Mouse (Mus musculus): ENCODE measurements at regions not wholly inside any gene's neighbourhood (a gene's known extent, or its start where the extent isn't known, plus 50 kb on each side); places are given as distances from the start of the nearest gene placed in this dataset.
"Not testable (repeated sequence)": the region's sequence is repeated elsewhere in the genome, so short reads cannot be mapped to it uniquely, and the experiment has no call there.

- not testable (repeated sequence) for DNase-seq
Observed at GRCm38 (mm10) chr1:50025766-50026165, 874.7 kb upstream of the Tmeff2 start.

GRCm38 (mm10) chr1:50035261-50035660 lies 865.2 kb upstream of the Tmeff2 start:
- DNase-seq: peak; percentile 66

- no peak for DNase-seq
Observed at GRCm38 (mm10) chr1:50045816-50046215, 854.6 kb upstream of the Tmeff2 start.

- DNase-seq: no peak
Observed at GRCm38 (mm10) chr1:50089731-50090130, 810.7 kb upstream of the Tmeff2 start.

Measured in heart, adult 11 months (tissue).